Mouse (Mus musculus) naive thymus-derived CD4-positive, alpha-beta T cell, adult 2 months (primary cell): ENCODE measurements around the gene Thsd1.

Experiments
- DNase-seq: peaks from one replicate; pipeline ENCODE4 v3.0.0-alpha.2; 2011; ENCODE audit warnings: low read depth

Gene Thsd1

DNA sequence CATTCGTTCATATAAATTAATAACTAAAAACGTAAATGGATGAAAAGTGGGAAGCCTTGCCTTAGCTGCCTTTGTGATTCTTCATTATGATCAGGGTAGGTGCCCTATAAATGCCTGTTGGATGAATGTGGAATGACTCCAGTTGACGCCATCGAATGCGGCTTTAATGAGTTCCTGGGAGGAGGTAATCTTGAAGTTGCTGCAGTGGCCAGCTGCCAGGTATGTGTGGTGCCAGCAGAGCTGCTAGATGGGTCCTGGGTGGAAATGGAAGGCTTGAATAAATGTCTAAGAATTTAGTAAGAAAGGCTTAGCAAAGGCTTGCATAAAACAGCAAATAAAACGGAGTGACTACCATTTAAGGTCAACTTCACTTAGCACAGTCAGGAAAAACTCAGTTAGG, 37.7 kb downstream of the Thsd1 start:
- no peak for DNase-seq

DNA sequence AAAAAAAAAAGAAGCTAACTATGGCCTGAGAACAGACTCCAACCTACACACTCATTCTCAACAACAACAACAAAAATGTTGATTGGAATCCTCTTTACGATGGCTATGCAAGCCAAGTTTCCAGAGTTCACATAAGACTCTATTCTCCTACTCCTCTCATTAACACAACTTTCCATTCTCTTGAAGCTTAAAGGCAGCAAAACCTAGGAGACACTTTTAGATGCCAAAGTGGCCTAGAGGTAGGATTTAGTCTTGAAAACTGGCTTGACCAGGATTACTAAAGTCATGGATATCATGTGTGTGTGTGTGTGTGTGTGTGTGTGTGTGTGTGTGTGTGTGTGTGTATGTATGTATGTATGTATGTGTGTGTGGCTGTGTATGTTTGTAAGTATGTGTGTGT, 38.1 kb downstream of the Thsd1 start:
- no peak for DNase-seq

DNA sequence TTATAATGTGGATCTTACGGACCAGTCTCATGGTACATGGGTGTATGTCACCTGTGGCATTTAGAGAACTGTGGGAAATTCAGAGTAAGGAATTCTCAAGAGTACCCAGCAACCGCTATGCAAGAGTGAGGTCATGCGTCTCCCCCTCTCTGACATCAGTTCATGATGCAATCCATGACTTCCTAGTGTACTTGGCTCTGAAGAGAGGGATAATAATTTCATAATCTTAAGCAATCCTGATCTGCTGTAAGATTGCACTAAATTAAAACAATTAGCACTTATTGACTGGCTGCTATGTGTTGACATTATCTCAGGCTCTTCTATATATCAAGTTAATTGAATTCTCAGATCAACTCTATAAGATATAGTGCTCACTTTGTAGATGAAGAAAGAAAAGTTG, 39.7 kb downstream of the Thsd1 start:
- no peak for DNase-seq

DNA sequence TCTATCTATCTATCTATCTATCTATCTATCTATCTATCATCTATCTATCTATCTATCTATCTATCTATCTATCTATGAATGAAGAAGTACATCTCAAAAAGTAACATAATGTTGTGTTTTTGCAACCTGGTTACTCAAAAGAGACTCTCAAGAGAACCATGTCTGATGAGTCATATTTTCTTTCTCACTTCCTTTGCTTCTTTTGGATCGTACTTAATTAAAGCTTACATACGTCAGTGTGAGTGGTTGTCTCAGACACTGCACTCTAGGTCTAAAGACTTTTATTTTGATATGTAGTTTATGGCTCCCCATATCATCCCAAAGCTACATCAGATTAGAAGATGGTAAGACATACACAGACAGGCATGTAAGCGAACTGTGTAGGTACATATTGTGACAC, 46.0 kb downstream of the Thsd1 start:
- DNase-seq = no peak

DNA sequence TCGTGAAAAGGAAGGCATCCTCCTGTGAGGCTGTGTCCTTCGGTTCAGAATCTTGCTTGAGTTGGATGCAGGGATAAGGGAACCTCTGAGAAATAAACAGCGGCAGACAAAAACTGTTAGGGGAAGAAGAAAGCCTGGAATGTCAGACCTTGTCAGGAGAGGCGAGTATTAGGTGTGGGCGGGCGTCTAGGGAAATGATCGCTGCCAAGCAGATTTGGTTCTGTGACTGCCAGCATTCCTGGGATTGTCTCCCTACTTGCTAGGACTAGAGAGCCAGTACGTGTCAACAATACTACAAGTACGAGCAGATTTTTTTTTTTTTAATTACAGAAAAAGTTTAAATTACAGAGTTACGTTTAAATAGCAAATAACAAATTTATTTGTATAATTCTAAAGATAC, 47.5 kb downstream of the Thsd1 start:
- no peak for DNase-seq

- DNase-seq = no peak
Measured at GRCm38 (mm10) chr8:22282999-22283491, 55.9 kb downstream of the Thsd1 start, which contains the start of gene Tpte. Gene Tpte (plus strand): TSS chr8:22283441.

- DNase-seq = no peak
Measured at GRCm38 (mm10) chr8:22302326-22302725, 75.2 kb downstream of the Thsd1 start.

DNA sequence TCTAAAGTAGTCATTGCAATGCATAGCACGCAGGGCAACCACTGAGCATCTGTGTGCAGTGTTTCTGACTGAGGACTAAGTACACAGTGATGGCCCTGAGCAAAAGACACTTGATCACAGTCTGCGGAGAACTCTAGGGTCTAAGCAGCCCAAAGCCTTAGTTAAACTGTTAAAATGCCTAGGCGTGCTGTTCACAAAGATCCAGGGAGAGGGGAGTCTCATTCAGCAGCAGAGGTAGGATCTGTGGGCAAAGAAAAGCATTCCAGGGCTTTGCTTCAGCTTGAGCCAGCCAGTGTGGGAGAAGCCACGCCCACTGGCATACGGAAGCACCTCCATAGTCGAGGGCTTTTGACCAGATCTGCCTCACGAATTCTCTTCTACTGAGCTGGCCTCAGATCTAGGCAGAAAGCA, 75.8 kb downstream of the Thsd1 start:
- no peak for DNase-seq

DNA sequence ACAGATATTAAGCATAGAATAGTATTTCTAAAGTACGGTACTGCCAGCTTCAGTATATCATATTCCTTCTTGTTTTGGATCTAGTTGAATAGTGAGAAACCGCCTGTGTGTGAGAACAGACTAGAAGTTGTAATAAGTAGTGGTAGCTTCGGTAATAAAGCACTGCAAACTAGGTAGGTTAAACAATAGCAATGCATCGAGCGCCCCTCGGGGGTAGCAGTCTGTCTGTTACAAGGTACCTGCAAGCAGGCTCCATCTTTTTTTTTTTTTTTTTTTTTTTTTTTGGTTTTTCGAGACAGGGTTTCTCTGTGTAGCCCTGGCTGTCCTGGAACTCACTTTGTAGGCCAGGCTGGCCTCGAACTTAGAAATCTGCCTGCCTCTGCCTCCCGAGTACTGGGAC, 76.9 kb downstream of the Thsd1 start:
- peak; percentile 6 for DNase-seq

- no peak for DNase-seq
Measured at GRCm38 (mm10) chr8:22306999-22307398, 79.9 kb downstream of the Thsd1 start.
